Mouse (Mus musculus) heart, embryonic 13.5 days (tissue): ENCODE data around the gene Mmel1. TPM values are rescaled to one million over a fixed set of nuclear protein-coding genes. Genes with fewer than 3 reads are reported as not detected.

Source experiments
- ATAC-seq: fragments of 200-750 bp; cut with Nextera tagmentation; 2 replicates; pipeline ENCODE4 v1.8.0; 2017; ENCODE audit warnings: moderate TSS enrichment; ENCODE audit not compliant: insufficient number of reproducible peaks, low FRiP score, low TSS enrichment; ENCODE audit errors: extremely low read depth
- H3K27ac ChIP-seq: fragments of 300-500 bp; sonication (generic); replicated peaks from 2 replicates; pipeline ENCODE4 v1.5.1; 2015; ENCODE audit warnings: moderate library complexity, mild to moderate bottlenecking, inconsistent platforms
- H3K27me3 ChIP-seq: fragments of 300-500 bp; sonication (generic); replicated peaks from 2 replicates; pipeline ENCODE4 v1.6.1; 2015; ENCODE audit warnings: mild to moderate bottlenecking, inconsistent platforms
- H3K36me3 ChIP-seq: fragments of 300-500 bp; sonication (generic); 2 replicates; pipeline ENCODE4 v1.6.1; 2015; ENCODE audit warnings: mild to moderate bottlenecking, inconsistent platforms
- H3K4me1 ChIP-seq: fragments of 300-500 bp; sonication (generic); 2 replicates; pipeline ENCODE4 v1.6.1; 2015; ENCODE audit warnings: inconsistent platforms
- H3K4me2 ChIP-seq: fragments of 300-500 bp; sonication (generic); 2 replicates; pipeline ENCODE4 v1.6.1; 2015; ENCODE audit warnings: inconsistent platforms, mild to moderate bottlenecking, moderate library complexity
- H3K4me3 ChIP-seq: fragments of 300-500 bp; sonication (generic); 2 replicates; pipeline ENCODE4 v1.5.1; 2015; ENCODE audit warnings: moderate library complexity, mild to moderate bottlenecking, inconsistent platforms
- H3K9ac ChIP-seq: fragments of 300-500 bp; sonication (generic); 2 replicates; pipeline ENCODE4 v1.6.1; 2015; ENCODE audit warnings: inconsistent platforms, mild to moderate bottlenecking, moderate library complexity
- H3K9me3 ChIP-seq: fragments of 300-500 bp; sonication (generic); 2 replicates; pipeline ENCODE4 v1.6.1; 2016; ENCODE audit warnings: inconsistent platforms
- WGBS: fragments of 180-500 bp; shearing (Covaris S2); methylation state at CpG from one replicate; pipeline ENCODE4 v1.1.7; 2015; ENCODE audit warnings: mixed read lengths; 5-methylcytosine and 5-hydroxymethylcytosine counted together
- polyA plus RNA-seq: library from polyadenylated mRNA; unstranded; fragments of >200 nt; fragmentation: Nextera tagmentation; extraction: Ambion mirVana; gene quantifications from 2 replicates; pipeline ENCODE4 v1.2.1, GENCODE M21; 2015

The Mmel1 gene
- polyA plus RNA-seq, 1 experiment from 2014 or later, result 0.51 TPM

GRCm38 (mm10) chr4:154864961-154865760 is 4.2 kb upstream of the Mmel1 start:
- peak overlapping the region; percentile 73 for H3K4me2 ChIP-seq
- peaks cover 38% of the 10 kb centered on the region for H3K27me3 ChIP-seq
- peak overlapping the region; percentile 80 for H3K27ac ChIP-seq
- ATAC-seq, result no peak
- peaks cover 11% of the 10 kb centered on the region for H3K4me1 ChIP-seq
- H3K9ac ChIP-seq, result peak overlapping the region; percentile 82
- H3K4me3 ChIP-seq, result peak overlapping the region; percentile 54
- no peaks in the 10 kb centered on the region for H3K36me3 ChIP-seq
- 80% methylated on average over 18 of the region's 18 CpGs for WGBS
- no peaks in the 10 kb centered on the region for H3K9me3 ChIP-seq

GRCm38 (mm10) chr4:154866391-154866790 is 3.0 kb upstream of the Mmel1 start:
- ATAC-seq, result no peak
- no peak overlapping the region for H3K9ac ChIP-seq
- H3K36me3 ChIP-seq, result no peaks in the 10 kb centered on the region
- peaks cover 40% of the 10 kb centered on the region for H3K27me3 ChIP-seq
- peaks cover 11% of the 10 kb centered on the region for H3K4me1 ChIP-seq
- no peak overlapping the region for H3K4me3 ChIP-seq
- no peak overlapping the region for H3K4me2 ChIP-seq
- 77% methylated on average over 5 of the region's 5 CpGs for WGBS
- H3K9me3 ChIP-seq, result no peaks in the 10 kb centered on the region
- no peak overlapping the region for H3K27ac ChIP-seq

GRCm38 (mm10) chr4:154867257-154867656 is 2.1 kb upstream of the Mmel1 start:
- Histone ChIP-seq H3K4me2 (no peak overlapping the region), H3K4me1 (peaks cover 11% of the 10 kb centered on the region), H3K4me3 (no peak overlapping the region), H3K36me3 (no peaks in the 10 kb centered on the region), H3K27ac (no peak overlapping the region), H3K9ac (no peak overlapping the region), H3K9me3 (no peaks in the 10 kb centered on the region), H3K27me3 (peaks cover 48% of the 10 kb centered on the region)
- ATAC-seq, result no peak
- 74% methylated on average over 6 of the region's 6 CpGs for WGBS

GRCm38 (mm10) chr4:154870721-154871120 is 1.3 kb downstream of the Mmel1 start:
- 64% methylated on average over 4 of the region's 4 CpGs for WGBS

GRCm38 (mm10) chr4:154871757-154872251 is 2.4 kb downstream of the Mmel1 start:
- Histone ChIP-seq H3K4me2 (peak overlapping the region; percentile 38; the same call in 1 of the 2 replicates), H3K9me3 (no peaks in the 10 kb centered on the region), H3K27me3 (peaks cover 59% of the 10 kb centered on the region), H3K36me3 (no peaks in the 10 kb centered on the region), H3K4me1 (no peaks in the 10 kb centered on the region), H3K9ac (peak overlapping the region; percentile 33; the same call in 1 of the 2 replicates), H3K27ac (no peak overlapping the region), H3K4me3 (no peak overlapping the region)
- 0 out of 2 replicates have a peak, but pooled peaks have one; percentile 37 for ATAC-seq
- WGBS, result 6% methylated on average over 13 of the region's 13 CpGs

More at GRCm38 (mm10) chr4:154870721-154871120, 1.3 kb downstream of the Mmel1 start:
- H3K27me3 ChIP-seq, result peaks cover 50% of the 10 kb centered on the region
- no peak overlapping the region for H3K27ac ChIP-seq
- H3K4me3 ChIP-seq, result no peak overlapping the region
- no peaks in the 10 kb centered on the region for H3K4me1 ChIP-seq
- no peak for ATAC-seq
- no peak overlapping the region for H3K4me2 ChIP-seq
- no peak overlapping the region for H3K9ac ChIP-seq
- no peaks in the 10 kb centered on the region for H3K36me3 ChIP-seq
- no peaks in the 10 kb centered on the region for H3K9me3 ChIP-seq

GRCm38 (mm10) chr4:154873186-154873585 is 3.8 kb downstream of the Mmel1 start:
- peaks cover 1% of the 10 kb centered on the region for H3K4me1 ChIP-seq
- ATAC-seq, result no peak
- no peak overlapping the region for H3K9ac ChIP-seq
- H3K9me3 ChIP-seq, result no peaks in the 10 kb centered on the region
- 68% methylated on average over 6 of the region's 6 CpGs for WGBS
- H3K4me2 ChIP-seq, result no peak overlapping the region
- peaks cover 52% of the 10 kb centered on the region for H3K27me3 ChIP-seq
- H3K4me3 ChIP-seq, result no peak overlapping the region
- no peaks in the 10 kb centered on the region for H3K36me3 ChIP-seq
- no peak overlapping the region for H3K27ac ChIP-seq

- H3K4me2 ChIP-seq, result peak overlapping the region; percentile 70
- peaks cover 37% of the 10 kb centered on the region for H3K4me1 ChIP-seq
- H3K27me3 ChIP-seq, result peaks cover 13% of the 10 kb centered on the region
- peak; percentile 89 for ATAC-seq
- H3K36me3 ChIP-seq, result no peaks in the 10 kb centered on the region
- WGBS, result 6% methylated on average over 18 of the region's 18 CpGs
- H3K4me3 ChIP-seq, result peak overlapping the region; percentile 47
- H3K9me3 ChIP-seq, result no peaks in the 10 kb centered on the region
- H3K9ac ChIP-seq, result peak overlapping the region; percentile 69
- peak overlapping the region; percentile 93 for H3K27ac ChIP-seq
Observed at GRCm38 (mm10) chr4:154877864-154878548, 8.6 kb downstream of the Mmel1 start.

GRCm38 (mm10) chr4:154880730-154881129 is 11.3 kb downstream of the Mmel1 start:
- peak; percentile 47; the same call in 1 of the 2 replicates for ATAC-seq
- peak overlapping the region; percentile 78 for H3K27ac ChIP-seq

GRCm38 (mm10) chr4:154882014-154882659 is 12.8 kb downstream of the Mmel1 start:
- H3K27ac ChIP-seq, result no peak overlapping the region
- ATAC-seq, result no peak
- WGBS, result 24% methylated on average over 14 of the region's 14 CpGs

More at GRCm38 (mm10) chr4:154880730-154881129, 11.3 kb downstream of the Mmel1 start:
- Histone ChIP-seq H3K9ac (peak overlapping the region; percentile 53), H3K4me1 (peaks cover 37% of the 10 kb centered on the region), H3K4me3 (no peak overlapping the region), H3K36me3 (no peaks in the 10 kb centered on the region), H3K27me3 (peaks cover 24% of the 10 kb centered on the region), H3K4me2 (peak overlapping the region; percentile 37), H3K9me3 (no peaks in the 10 kb centered on the region)
- WGBS, result 32% methylated on average over 6 of the region's 6 CpGs

GRCm38 (mm10) chr4:154885416-154885815 is 16.0 kb downstream of the Mmel1 start:
- Histone ChIP-seq H3K4me2 (no peak overlapping the region), H3K27me3 (peaks cover 15% of the 10 kb centered on the region; the same call in 1 of the 2 replicates), H3K4me3 (no peak overlapping the region), H3K9me3 (no peaks in the 10 kb centered on the region), H3K9ac (no peak overlapping the region), H3K27ac (no peak overlapping the region), H3K4me1 (peaks cover 22% of the 10 kb centered on the region), H3K36me3 (no peaks in the 10 kb centered on the region)
- ATAC-seq, result no peak
- 71% methylated on average over 11 of the region's 11 CpGs for WGBS

More at GRCm38 (mm10) chr4:154882014-154882659, 12.8 kb downstream of the Mmel1 start:
- Histone ChIP-seq H3K4me3 (no peak overlapping the region), H3K4me2 (no peak overlapping the region), H3K9me3 (no peaks in the 10 kb centered on the region), H3K27me3 (peaks cover 12% of the 10 kb centered on the region; the same call in 1 of the 2 replicates), H3K4me1 (peaks cover 37% of the 10 kb centered on the region), H3K9ac (0 out of 2 replicates have a peak overlapping the region, but pooled peaks have one; percentile 53), H3K36me3 (no peaks in the 10 kb centered on the region)
